Mouse (Mus musculus): ENCODE measurements around the gene Cnga2. TPM values are rescaled to one million over a fixed set of nuclear protein-coding genes. Genes with fewer than 3 reads are reported as not detected.

The Cnga2 gene
- 0.04 and 0.13 TPM in 2 replicates for polyA plus RNA-seq (2015; fragmentation: Nextera tagmentation; extraction: Ambion mirVana)

GRCm38 (mm10) chrX:71991549-71991948, at the start of gene Cnga2:
Gene Cnga2 (plus strand): TSS chrX:71991849.

GRCm38 (mm10) chrX:71962073-71963051, 29.3 kb upstream of the Cnga2 start, which contains the start of gene Prrg3:
Gene Prrg3 (plus strand): TSS chrX:71962624.

GRCm38 (mm10) chrX:71972686-71973085, 19.0 kb upstream of the Cnga2 start, which contains the start of gene Fate1:
Gene Fate1 (plus strand): TSS chrX:71972986.

Other genes with a start within 250 kb of the Cnga2 start
- 37.7 and 39.2 TPM in 2 replicates for gene Vma21, start 175.9 kb upstream of the Cnga2 start, polyA plus RNA-seq (2015; fragmentation: Nextera tagmentation; extraction: Ambion mirVana)
- gene Gm1141, start 70.8 kb upstream of the Cnga2 start, polyA plus RNA-seq (2015; fragmentation: Nextera tagmentation; extraction: Ambion mirVana), result not detected in 2 replicates
- gene Prrg3, start 29.2 kb upstream of the Cnga2 start, polyA plus RNA-seq (2015; fragmentation: Nextera tagmentation; extraction: Ambion mirVana), result 2.1 and 3.1 TPM in 2 replicates
- gene Fate1, start 18.9 kb upstream of the Cnga2 start, polyA plus RNA-seq (2015; fragmentation: Nextera tagmentation; extraction: Ambion mirVana), result 0.17 TPM in 1 of 2 replicates, not detected in the other
- gene Magea4, start 230.2 kb downstream of the Cnga2 start, polyA plus RNA-seq (2015; fragmentation: Nextera tagmentation; extraction: Ambion mirVana), result not detected in 2 replicates